Mouse (Mus musculus): ENCODE results near the gene Dpm3.

- TF ChIP-seq USF1 (IDR thresholded peaks at IDR 0.05; ENCODE audit: low read depth, low read length) (no peak), RAD21 (IDR thresholded peaks at IDR 0.05; ENCODE audit: low read depth, low read length) (no peak), MXI1 (IDR thresholded peaks at IDR 0.05; ENCODE audit: low read depth, low read length) (no peak), CTCF (IDR thresholded peaks at IDR 0.05 in 2 of 3, conservative IDR thresholded peaks at IDR 0.05 in 1 of 3; ENCODE audit: control insufficient read depth in 1 of 3, insufficient read depth in 1 of 3, low read depth in 2 of 3, low read length in 3 of 3, poor library complexity in 1 of 3, severe bottlenecking in 1 of 3) (no peak), SMC3 (IDR thresholded peaks at IDR 0.05; ENCODE audit: low read depth, low read length) (no peak), USF2 (IDR thresholded peaks at IDR 0.05; ENCODE audit: borderline replicate concordance in 1 of 2, insufficient read depth in 1 of 2, low read depth in 1 of 2, low read length in 2 of 2) (no peak), POLR2AphosphoS2 (IDR thresholded peaks at IDR 0.05; ENCODE audit: low read length) (no peak), CHD2 (IDR thresholded peaks at IDR 0.05; ENCODE audit: low read length) (no peak)
Measured at GRCm38 (mm10) chr3:89280050-89280605, 21.0 kb downstream of the Dpm3 start.

All from MEL (cell line).